Mouse (Mus musculus): Measurements from ENCODE around the gene L1cam.

Gene L1cam

DNA sequence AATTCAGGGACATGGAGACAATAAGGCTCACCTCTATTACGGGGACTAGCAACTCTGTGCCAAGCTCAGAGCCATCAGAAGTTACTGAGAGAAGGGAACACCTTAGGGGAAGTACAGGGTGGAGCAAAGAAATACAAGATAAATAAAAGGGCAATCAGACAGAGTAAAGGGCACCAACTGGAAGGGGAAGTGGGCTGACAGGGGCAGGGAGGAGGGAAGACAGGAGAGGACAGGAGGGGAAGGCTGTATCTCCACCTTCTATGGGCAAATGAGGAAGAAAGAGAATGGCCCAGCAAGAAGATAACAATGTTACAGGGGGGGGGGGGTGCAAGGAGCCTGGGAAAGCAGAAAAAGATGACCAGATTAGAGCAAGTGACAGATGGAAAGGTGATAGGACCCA lies 18.9 kb downstream of the L1cam start:
- DNase-seq (ENCODE audit: low spot score) = no peak

DNA sequence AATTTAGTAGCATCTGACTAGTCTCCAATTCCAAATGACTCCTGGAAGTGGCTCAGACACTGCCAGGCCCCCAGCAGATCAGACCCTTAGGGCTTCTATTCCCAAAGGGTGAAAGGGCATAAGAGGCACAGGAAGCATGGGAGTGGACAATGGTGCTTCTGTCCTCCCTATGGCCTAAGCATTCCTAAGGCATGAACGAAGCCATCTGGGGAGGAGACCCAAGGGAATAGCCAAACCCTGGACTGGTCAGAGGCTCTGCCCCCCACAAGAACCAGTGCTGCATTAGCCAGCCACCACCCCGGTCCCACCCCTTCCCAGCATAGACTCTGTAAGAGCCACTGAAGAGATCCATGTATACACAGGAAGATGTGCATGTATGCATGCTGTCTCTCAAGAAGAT lies 20.0 kb downstream of the L1cam start:
- DNase-seq (ENCODE audit: low spot score) = no peak

DNA sequence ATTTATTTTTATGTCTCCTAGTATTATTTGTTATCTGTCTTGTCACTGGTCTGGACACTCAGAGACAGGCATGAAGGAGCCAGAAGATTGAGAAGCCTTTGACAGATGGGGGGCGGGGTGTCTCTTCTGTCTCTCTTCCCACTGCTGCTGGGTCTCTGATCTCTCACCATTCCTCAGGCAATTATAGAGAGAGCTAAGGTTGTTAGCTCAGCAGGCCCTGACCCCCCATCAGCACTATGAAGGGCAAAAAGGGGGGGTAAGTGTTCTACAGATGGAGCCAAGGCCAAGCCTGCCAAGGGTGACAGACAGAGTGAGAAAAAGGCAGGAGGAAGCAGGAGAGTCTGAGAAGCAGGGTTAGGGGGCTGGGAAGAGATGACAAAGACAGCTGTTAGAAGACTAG lies 23.9 kb downstream of the L1cam start:
- DNase-seq (ENCODE audit: low spot score) = no peak

DNA sequence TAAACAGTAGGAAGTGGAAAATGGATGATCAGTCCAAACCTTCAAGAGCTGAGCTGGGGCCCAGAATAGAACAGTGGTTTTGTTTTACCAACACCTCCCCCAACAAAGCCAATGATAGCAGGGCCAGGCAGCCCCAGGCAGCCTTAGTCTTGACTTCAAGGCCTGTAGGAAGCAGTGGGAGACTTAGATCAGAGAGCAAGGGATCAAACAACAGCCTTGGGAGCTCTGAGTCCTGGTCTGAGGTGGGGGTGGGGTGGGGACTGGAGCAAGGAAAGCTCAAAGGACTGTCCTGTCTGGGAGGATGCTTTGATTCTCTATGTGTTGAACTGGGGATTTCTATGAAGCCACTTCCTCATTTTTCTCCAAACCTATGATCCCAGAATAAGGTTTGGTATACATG lies 24.4 kb downstream of the L1cam start:
- no peak for DNase-seq (ENCODE audit: low spot score)

DNA sequence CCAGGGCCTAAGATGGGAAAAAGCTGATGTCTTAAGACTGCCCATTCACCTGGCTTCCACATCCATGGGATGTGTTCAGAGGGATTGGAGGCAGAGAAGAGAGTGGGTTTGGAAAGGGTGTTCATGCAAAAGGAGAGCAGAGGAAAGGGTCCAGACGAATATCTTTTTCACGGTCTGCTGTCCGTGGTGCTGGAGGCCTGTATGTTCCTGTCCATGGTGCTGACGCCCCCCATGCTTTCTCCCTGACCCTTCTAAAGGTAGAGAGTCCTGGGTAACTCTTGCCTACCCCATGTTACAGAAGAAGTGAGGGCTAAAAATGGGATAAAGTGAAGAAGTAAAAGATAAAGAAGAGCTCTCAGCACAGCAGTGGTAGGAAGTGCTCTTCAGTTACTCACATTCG lies 26.6 kb downstream of the L1cam start:
- DNase-seq (ENCODE audit: low spot score) = peak; percentile 66

DNA sequence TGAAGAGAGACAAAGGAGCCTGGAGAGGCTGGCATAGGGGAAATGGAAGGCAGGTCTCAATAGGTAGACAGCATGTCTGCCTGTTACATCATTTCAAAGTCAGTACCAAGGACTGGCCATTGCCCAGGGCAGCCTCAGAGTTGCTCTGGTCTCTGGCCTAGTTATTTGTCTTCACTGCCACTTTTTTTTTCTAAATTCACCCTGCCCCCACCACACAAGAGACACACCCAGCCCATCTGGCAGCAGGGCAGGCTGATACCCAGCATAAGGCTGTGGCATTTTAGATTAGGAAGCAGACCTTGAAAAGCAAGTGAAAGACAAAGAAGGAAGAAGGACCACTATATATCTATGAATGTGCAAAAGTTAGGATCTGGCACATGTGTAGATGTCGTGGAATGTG lies 28.1 kb downstream of the L1cam start:
- DNase-seq (ENCODE audit: low spot score) = no peak

DNA sequence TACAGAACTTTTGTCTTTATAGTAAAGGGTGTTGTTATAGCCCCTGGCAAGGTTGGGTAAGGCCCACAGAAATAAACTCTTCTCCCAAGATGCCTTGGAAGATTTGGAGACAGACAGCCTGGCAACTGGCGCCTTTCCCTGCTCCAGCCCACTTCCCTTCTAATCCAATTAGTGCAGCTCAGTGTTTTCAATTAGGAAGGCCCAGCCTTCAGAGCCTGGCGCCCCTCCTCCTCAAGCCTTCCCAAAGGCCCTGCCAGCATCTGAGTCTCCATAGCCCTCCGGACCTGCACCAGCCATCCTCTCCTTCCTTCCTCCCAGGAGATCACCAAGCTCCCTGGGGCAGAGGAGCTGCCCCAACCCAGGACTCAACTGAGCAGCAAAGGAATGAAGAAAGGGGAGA lies 28.6 kb downstream of the L1cam start:
- DNase-seq (ENCODE audit: low spot score) = peak; percentile 56

DNA sequence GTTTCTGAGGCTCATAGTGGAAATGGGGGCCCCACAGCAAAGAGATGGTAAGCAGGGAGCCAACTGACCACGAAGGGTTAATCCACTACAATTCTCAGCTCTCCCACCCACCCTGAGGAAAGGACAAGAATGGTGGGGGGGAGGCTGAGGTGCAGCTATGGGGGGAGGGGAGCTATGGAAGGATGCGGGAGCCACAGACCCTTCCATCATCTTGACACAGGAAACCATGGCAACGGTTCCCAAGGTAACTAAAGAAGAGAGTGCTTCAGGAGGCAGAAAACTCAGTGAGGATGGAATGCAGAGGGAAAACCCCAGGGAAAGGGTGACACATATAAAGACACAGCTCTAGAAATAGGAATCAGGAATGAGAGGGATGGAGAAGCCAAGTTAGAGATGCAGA lies 31.2 kb downstream of the L1cam start:
- peak; percentile 31 for DNase-seq (ENCODE audit: low spot score)

DNA sequence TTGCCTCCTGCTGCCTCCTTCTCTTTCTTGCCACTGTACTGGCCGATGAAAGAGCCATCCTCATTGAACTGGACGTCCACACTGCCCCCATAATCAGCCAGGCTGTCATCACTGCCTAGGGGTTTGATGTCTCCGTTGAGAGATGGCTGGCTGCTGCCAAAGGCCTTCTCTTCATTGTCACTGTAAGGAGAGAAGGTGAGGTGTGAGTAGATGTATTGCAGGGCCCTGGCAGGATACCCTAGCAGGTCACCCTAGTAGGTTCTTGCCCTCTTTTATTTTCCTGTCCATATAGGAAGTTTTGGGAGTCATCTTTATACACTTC lies 40.9 kb downstream of the L1cam start:
- DNase-seq (ENCODE audit: low spot score) = no peak

DNA sequence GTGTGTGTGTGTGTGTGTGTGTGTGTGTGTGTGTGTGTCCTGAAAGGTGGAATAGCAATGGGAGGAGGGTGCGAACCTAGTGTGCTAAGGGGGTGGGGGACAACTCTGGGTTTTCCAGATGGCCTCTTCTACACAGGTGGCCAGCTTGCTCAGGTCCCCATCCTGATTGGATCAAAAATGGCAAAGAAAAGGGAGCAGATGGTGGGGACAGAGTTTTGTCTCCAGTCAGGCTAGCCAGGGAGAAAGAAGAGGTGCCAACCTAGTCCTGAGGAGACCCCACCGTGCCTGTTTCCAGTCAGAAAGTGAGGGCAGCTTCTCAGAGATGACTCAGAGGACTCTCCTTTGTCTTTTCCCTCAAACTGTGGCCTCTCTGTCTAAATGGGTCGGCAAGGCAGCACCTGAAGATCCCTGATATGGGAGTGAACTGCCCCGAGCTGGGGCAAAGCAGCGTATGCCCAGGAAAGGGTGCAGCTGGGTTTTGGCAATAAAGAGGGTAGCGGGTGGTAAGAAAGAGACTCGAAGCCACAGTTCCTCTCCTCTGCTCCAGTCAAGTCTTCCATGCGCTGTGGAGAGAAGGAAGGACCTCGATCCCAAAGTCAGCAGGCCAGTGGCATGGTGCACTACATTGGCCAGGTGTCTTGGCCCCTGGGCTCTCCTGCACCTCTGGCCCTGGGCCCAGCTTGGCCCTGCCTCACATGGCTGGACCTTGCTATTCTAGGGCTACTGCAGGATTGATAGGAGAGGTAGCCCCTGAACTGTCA lies 41.4 kb downstream of the L1cam start:
- DNase-seq (ENCODE audit: low spot score) = no peak

DNA sequence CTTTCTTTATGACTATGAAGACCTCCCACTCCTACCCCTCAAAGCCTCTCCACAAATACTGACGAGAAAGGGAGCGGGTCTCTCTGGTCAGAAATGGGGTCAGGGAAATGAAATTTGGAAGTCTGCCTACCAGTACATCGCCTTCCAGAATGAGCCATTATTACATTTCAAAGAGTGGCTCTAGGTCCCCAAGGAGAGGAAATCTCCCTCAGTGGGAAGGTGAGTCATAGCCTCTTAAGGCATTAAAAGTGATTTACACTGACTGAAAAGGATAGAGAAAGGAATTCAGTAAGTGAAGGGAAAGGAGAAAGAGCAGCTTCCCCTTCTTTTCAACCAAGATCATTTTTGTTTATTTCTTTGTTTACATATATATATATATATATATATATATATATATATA lies 59.2 kb downstream of the L1cam start:
- DNase-seq (ENCODE audit: low spot score) = no peak

DNA sequence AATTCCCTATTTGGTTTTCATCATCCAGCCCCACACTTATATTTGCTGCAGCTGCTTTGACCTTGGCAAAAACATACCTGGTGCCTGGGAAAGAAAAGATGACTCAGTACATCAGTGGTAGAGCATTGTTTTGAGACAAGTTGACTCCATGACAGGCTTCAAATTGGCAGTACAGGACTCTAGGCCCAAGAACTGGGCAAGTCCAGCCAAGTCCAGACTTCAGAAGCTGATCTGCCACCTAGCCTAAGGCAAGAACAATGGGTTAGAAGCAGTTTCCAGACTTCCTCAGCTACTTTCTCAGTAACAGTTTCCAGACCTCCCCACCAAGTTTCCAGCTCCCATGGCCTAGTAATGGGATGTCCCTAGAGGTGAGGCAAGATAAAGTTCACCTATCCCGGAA lies 60.2 kb downstream of the L1cam start:
- no peak for DNase-seq (ENCODE audit: low spot score)

DNA sequence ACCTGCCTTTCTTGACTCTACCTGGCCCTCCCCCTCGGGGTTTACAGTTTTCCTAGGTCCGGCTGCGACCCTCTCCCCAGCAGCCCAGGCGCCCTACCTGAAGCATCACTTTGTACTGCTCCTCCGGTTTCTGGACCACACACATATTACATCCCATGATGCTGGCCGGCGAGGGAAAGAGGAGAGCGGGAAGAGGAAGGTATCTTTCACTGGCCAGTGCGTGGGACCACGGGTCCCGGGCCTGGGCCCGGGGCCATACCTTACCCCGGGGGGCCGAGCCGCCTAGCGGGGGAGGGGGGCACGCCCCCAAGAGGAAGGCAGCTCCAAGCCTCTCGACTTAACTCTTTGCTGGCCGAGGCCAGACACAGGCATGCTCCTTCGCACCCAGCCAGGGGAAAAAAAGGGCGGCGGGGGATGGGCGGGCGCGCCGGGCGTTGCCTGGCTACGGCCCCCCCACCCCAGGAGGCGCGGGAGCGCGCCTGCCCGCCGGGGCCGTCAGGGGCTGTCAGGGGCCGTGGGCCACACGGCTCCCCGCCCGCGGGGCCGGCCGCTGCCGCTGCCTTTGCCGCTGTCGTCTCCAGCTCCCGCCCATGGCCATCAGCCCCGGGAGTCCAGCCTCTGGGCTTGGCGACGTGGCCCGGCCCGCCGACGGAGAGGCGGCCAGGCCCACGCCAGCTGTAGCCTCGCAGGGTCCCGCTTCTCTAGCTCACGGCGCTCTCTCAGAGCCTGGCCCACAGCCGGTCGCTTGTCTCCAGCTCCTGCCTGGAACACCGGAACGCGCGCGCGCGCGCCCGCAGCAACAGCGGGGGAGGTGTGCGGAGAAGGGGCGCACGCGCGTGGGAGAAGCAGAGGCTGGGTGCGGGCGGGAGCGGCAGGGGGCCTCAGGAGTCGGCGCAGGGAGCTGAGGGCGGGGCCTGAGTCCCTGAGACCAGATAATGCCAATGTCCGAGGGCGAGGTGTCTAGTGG lies 71.4 kb downstream of the L1cam start, which contains the start of gene Pdzd4:
Gene Pdzd4, minus strand, starts transcription at position 785 of the 967 bp plus-strand sequence.
- peak; percentile 59 for DNase-seq (ENCODE audit: low spot score)

DNA sequence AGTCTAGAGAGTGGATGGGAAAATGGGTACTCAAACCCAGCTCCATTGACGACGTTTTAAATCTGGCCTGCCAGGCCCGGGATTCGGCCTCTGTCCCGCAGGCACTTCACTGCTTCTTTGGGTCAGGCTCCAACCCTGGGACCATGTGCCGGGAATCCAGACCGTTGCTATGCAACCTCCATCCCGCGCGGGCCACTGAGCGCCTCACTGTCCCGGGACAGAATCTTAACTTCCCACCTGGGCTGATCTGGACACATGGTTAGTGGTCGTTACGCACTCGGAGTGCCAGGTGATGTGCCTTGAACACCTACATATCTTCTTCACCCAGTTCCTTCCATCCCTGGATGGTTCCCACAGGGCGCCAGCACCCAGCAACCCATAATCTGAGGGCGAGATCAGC lies 72.2 kb downstream of the L1cam start:
- no peak for DNase-seq (ENCODE audit: low spot score)

DNA sequence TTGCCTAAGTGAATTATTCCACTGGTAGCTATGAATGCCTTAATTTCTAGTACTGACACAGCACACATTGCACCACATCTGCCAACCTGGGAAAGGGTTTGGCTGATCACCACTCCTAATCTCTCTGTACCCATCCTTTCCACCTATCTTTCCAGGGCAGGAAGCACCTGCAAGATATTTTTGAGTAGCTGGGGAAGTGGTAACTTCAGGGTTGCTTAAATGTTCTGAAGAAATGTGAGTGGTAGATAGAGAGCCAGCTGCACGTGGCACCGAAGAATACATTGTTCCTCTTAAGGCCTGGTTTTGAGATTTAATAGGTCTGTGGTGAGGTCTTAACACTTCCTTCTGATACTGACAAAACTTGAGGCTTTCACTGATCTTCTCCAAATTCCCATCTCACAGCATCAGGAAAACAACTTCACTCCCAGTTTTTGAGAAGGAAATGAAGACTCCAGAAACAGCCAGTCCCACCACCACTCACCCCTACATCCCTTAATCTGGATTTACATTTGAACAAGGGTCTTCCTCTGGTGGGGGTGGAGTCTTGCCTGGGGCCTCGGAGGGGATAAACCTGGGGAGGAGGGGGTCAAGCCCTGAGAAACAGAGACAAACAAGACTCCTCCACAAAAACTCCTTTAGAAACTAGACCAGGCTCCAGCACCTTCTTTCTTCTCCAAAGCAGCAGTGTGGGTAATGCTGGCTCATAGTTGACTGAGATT lies 79.2 kb downstream of the L1cam start:
- no peak for DNase-seq (ENCODE audit: low spot score)

DNA sequence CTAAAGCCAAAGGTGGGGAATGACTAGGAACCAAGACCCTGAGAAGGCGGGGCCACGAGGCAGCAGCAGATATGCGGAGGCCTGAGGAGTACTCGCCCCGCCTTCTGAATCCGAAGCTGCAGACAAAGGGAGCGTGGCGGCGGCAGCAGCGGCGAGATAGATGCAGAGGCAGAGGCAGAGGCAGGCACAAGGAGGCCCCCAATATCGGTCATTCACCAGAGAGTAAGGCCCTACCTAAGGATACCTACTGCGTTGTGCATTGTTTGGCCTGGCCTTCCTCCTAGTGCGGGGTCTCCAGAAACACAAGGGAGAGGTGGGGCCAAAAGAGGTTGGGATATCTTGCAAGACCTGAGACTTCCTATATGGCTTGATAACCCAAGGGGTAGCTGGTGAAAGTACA lies 80.8 kb downstream of the L1cam start:
- DNase-seq (ENCODE audit: low spot score) = peak; percentile 55

DNA sequence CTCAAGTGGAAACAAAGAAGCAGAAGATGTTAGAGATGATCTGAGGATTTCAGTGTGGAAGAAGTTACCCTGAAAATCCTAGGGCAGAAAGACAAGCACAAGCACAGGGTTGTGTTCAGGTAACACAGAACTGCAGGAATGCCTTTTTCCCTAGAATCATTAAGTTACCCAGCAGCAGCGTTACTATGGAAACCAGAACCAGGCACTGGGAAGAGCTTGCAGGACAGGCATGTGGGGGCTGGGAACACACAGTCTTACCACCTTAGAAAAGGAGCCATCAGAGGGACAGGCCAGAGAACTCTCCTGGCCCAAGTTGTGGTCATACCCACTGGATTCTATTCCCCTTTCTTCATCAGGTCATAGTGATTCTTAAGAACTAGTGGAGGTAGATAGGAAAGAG lies 90.1 kb downstream of the L1cam start:
- no peak for DNase-seq (ENCODE audit: low spot score)

Measured in retina, embryonic 14.5 days (tissue).